Mouse (Mus musculus) lung, postnatal 14 days (tissue): ENCODE results near the gene Otor.

Source experiments
- DNase-seq: peaks from one replicate; pipeline ENCODE4 v3.0.0; 2021

Otor gene

GRCm38 (mm10) chr2:143131098-143131646 lies 52.9 kb downstream of the Otor start:
- DNase-seq, result no peak
